Mouse (Mus musculus) cerebellum, adult 2 months (tissue): Measurements from ENCODE around the gene Scarb2. TPM values are rescaled to one million over a fixed set of nuclear protein-coding genes. Genes with fewer than 3 reads are reported as not detected.

Experiments used
- DNase-seq, 2 experiments: peaks; one replicate each; pipeline ENCODE4 v3.0.0; 2021
- H3K27ac ChIP-seq: fragments of 200-500 bp; 2 replicates; pipeline ENCODE4 v1.5.1; 2012; ENCODE audit warnings: low read length, control low read depth, inconsistent platforms; ENCODE audit not compliant: insufficient read depth
- H3K27me3 ChIP-seq: fragments of 200-500 bp; 2 replicates; pipeline ENCODE4 v1.6.1; 2012; ENCODE audit warnings: inconsistent platforms, mild to moderate bottlenecking, low read length, moderate library complexity; ENCODE audit not compliant: control insufficient read depth, insufficient read depth
- H3K4me1 ChIP-seq: fragments of 200-500 bp; 2 replicates; pipeline ENCODE4 v1.6.1; 2011; ENCODE audit warnings: low read length; ENCODE audit not compliant: control insufficient read depth, insufficient read depth
- H3K4me3 ChIP-seq: fragments of 200-500 bp; replicated peaks from 2 replicates; pipeline ENCODE3; 2011; ENCODE audit warnings: mild to moderate bottlenecking, low read depth, low read length, control low read depth; ENCODE audit not compliant: insufficient read depth
- CTCF ChIP-seq: fragments of 200-500 bp; IDR thresholded peaks from 2 replicates; pipeline ENCODE4 v1.5.1; 2011; ENCODE audit warnings: low read depth, mild to moderate bottlenecking, control low read depth, low read length, moderate library complexity, borderline replicate concordance; ENCODE audit not compliant: insufficient read depth
- POLR2A ChIP-seq: fragments of 200-500 bp; IDR thresholded peaks from 2 replicates; pipeline ENCODE4 v1.6.1; 2011; ENCODE audit warnings: low read length, control low read depth, borderline replicate concordance; ENCODE audit not compliant: insufficient read depth
- whole genome bisulfite sequencing: fragments of 180-500 bp; shearing (Covaris S2); methylation state at CpG from one replicate; pipeline ENCODE4 v1.1.7; 2018; 5-methylcytosine and 5-hydroxymethylcytosine counted together
- polyA plus RNA-seq: library from polyadenylated mRNA; depleted of rRNA; stranded (reverse); fragments of >200 nt; gene quantifications from 2 replicates; pipeline ENCODE4 v1.2.3, GENCODE M21; 2012

Gene Scarb2
- polyA plus RNA-seq, 1 experiment, result 72.1 TPM

DNA sequence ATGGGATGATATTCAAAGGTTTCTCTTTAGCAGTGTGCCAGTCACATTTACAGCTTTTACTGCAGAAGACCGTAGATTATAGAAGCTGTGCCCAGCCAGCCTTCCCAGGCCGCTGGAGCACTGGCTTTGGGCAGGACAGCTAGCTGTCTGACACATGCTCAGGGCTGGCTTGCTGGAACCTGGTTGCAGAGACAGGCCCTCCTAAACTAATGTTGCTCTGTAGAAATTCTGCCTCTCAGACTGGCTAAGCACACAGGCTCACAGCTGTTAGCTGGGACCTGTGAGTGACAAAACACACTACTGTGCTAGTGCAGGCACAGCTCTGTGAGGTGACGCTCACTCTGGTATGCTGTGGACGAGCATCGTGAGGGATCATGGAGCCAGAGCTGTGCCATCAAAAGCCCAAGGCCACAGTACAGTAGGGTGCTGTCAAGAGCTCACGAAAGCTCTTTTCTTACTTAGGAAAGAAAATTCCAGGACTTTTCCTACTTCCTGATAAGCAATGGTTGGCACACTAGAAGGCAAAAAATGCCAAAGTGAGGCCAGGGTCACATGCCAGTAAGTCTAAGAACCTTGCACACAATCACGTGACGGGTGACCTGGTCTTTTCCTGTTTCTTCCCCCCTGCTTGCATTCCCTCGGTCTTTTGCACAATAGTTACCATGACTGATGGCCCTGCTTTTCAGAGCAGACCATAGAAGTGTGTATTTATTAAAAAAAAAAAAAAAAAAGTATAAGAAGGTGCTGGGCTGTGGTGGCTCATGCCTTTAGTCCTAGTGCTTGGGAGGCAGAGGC lies 97.1 kb downstream of the Scarb2 start:
- H3K4me1 ChIP-seq, result no peaks in the 10 kb centered on the region
- DNase-seq, result no peak
- no peak overlapping the region for H3K4me3 ChIP-seq
- TF ChIP-seq CTCF, result no peak
- TF ChIP-seq POLR2A, result no peak
- H3K27me3 ChIP-seq, result no peaks in the 10 kb centered on the region
- 80% methylated on average over 9 of the region's 9 CpGs for WGBS
- H3K27ac ChIP-seq, result no peak overlapping the region

DNA sequence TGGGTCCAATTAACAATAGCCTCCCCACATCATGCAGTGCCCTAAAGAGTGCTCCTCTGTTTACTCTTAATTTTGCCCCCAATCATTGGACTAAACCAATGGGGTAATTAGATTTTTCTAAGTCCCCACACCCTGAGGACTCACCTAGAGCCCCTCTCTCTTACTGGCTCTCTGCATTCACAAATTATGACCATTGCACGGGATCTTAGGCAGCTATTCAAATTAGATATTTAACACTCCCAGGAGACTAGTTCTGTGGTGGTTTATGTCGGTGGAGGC lies 102.3 kb downstream of the Scarb2 start:
- Histone ChIP-seq H3K4me3 (no peak overlapping the region), H3K27ac (no peak overlapping the region), H3K27me3 (no peaks in the 10 kb centered on the region), H3K4me1 (no peaks in the 10 kb centered on the region)
- no peak for TF ChIP-seq CTCF
- no peak for TF ChIP-seq POLR2A
- 34% methylated on average over 2 of the region's 2 CpGs for WGBS
- DNase-seq, result no peak

DNA sequence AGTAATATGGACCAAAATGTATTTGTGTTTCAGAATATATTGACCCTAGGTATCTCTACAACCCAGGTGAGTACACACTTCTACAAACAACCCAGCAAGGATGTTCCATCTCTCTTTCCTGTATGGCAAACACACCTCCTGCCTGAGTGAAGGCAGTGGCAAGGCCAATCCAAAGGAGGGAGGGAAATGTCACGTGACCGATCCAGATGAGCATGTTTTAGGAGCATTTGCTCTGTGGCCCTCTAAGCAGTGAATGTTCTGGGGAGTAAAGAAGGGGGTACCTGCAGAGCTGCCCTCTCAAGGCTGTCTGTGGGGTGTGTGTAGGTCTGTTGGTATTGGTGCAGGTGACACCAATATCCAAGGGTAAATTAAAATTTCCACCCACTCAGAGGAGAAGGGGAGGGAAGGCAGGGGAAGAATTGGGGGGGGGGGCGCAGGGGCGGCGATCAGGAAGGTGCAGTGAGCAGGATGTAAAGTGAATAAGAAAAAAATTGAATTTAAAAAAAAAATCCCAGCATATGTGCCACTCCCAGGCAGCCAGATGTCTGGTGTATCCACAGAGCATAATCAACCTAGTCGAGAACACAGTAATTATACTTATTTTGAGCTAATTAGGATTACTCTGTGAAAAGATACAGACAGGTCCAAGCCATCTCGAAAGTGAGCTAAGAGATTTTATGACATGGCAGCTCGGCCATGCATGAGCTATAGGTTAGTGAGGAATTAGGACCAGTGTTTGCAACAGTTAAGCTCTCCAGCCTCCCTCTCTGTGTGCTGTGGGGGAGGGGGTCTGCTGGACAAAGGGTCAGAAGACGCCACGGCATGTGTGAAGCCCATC lies 102.9 kb downstream of the Scarb2 start:
- TF ChIP-seq CTCF (no peak), POLR2A (no peak)
- no peak for DNase-seq
- 58% methylated on average over 10 of the region's 10 CpGs for WGBS
- no peaks in the 10 kb centered on the region for H3K27me3 ChIP-seq
- no peaks in the 10 kb centered on the region for H3K4me1 ChIP-seq
- no peak overlapping the region for H3K4me3 ChIP-seq
- H3K27ac ChIP-seq, result no peak overlapping the region

DNA sequence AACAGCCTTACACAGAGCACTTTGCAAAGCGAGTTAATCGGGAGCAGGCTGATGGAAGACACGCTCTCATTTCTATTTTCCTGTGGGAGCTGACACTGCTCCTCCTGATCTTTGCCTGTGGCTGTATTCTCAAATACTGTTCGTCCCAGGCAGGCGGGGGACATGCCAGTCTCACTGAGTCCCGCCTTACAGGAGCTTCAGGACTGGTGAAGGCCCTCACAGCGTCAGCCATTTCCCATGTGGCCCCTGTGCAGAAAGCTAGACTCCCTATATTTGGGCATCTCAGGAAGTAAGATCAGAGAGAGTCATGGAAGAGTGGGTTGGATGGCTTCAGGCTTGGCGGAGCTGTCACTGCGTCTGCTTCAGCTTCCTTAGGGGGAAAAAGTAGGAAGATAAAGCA lies 103.8 kb downstream of the Scarb2 start:
- Histone ChIP-seq H3K27me3 (no peaks in the 10 kb centered on the region), H3K4me3 (no peak overlapping the region), H3K27ac (no peak overlapping the region), H3K4me1 (no peaks in the 10 kb centered on the region)
- TF ChIP-seq CTCF (no peak), POLR2A (no peak)
- no peak for DNase-seq
- WGBS, result 76% methylated on average over 9 of the region's 9 CpGs

DNA sequence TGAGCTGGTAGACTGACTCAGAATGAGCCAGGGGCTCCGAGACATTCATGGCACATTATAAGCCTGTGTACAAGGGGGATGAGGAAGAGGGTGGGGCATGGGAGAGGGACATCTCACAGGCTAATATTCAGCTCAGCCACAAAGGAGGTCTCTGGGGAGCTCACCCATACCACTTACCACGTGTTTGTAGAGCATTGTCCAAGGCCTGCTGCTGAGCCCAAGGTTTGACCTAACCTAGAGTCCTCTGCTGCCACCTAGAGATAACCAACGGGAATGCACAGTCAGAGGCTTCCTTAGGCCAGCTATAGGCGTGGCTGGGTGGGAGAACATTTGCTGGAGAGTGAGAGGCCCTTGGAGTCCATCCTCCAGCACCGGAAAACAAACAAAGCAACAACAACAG lies 108.5 kb downstream of the Scarb2 start:
- H3K27ac ChIP-seq, result no peak overlapping the region
- TF ChIP-seq POLR2A (no peak), CTCF (peak; percentile 75)
- no peaks in the 10 kb centered on the region for H3K4me1 ChIP-seq
- H3K4me3 ChIP-seq, result no peak overlapping the region
- no peaks in the 10 kb centered on the region; the same call in 1 of the 2 replicates for H3K27me3 ChIP-seq
- DNase-seq, result peak; percentile 58 to 67
- 25% methylated on average over 5 of the region's 5 CpGs for WGBS

DNA sequence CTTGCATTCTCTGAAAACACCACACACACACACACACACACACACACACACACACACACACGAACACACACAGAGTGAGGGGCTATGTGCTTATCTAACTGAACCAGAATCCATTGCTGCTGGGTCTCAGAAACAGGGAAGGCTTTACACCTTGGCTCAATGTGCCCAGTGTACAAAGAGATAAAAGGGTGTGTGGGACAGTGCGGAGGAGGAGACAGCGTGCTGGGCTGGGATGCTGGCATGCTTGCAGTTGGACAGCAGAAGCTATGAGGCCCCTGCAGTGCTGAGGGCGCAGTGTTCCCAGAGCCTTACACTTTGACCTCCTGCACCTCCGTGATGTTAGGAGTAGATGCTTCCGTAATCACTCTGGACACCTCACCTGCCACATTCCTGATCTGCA lies 110.2 kb downstream of the Scarb2 start:
- WGBS, result 78% methylated on average over 6 of the region's 6 CpGs
- H3K27me3 ChIP-seq, result no peaks in the 10 kb centered on the region; the same call in 1 of the 2 replicates
- H3K27ac ChIP-seq, result no peak overlapping the region
- DNase-seq, result no peak
- no peak overlapping the region for H3K4me3 ChIP-seq
- TF ChIP-seq CTCF, result no peak
- no peak for TF ChIP-seq POLR2A
- H3K4me1 ChIP-seq, result no peaks in the 10 kb centered on the region

DNA sequence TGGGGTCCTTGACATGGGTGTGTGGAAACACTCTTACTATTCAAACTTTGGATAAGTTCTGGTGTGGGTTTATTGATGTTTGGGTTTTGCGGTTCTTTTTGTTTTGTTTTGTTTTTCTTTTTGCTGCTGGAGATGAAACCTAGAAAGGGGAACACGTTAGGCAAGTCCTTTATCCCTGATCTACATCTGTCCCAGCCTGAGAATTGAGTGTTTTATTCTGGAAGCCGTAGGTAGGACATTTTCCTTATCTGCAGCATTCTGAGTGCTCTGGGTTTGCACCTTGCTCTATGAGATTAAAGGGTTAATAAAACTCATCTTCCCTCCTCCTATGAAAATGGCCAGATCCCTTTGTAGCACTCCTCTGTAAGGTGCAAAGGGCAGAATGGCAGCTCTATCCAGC lies 110.9 kb downstream of the Scarb2 start:
- H3K27me3 ChIP-seq, result no peaks in the 10 kb centered on the region; the same call in 1 of the 2 replicates
- TF ChIP-seq POLR2A (no peak), CTCF (no peak)
- WGBS, result 86% methylated on average over 3 of the region's 3 CpGs

DNA sequence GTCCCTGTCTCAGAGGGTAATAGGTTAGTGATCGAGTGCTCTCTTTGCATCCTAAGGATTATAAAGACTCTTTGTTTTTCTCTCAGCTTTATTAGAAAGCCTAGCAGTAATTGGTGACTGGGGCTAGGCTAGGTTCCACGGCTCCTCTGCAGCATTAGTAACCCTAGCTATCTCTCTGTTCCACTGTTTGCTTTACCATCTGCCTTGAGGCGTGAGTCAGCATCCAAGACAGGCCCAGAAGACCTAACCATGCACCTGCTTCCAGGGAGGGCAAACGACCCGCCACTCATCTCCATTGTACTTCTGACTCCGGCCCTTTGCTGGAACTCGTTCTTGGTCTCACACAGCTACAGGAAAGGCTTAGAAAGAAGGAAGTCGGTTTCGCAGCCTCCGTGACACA lies 112.8 kb downstream of the Scarb2 start:
- H3K4me3 ChIP-seq, result no peak overlapping the region
- no peak for TF ChIP-seq POLR2A
- TF ChIP-seq CTCF, result no peak
- H3K4me1 ChIP-seq, result no peaks in the 10 kb centered on the region
- H3K27me3 ChIP-seq, result no peaks in the 10 kb centered on the region; the same call in 1 of the 2 replicates
- 63% methylated on average over 10 of the region's 10 CpGs for WGBS
- DNase-seq, result no peak
- no peak overlapping the region for H3K27ac ChIP-seq

More for the DNA sequence above, 110.9 kb downstream of the Scarb2 start:
- Histone ChIP-seq H3K27ac (no peak overlapping the region), H3K4me1 (no peaks in the 10 kb centered on the region), H3K4me3 (no peak overlapping the region)
- no peak for DNase-seq
